Mouse (Mus musculus): ENCODE measurements around the gene Tor4a.

GRCm38 (mm10) chr2:25156177-25156576 lies 40.5 kb downstream of the Tor4a start:
- no peak for TF ChIP-seq POLR2A (IDR thresholded peaks at IDR 0.05; ENCODE audit: borderline replicate concordance, extremely low read depth, low read depth, low read length)
- no peak for TF ChIP-seq CTCF (IDR thresholded peaks at IDR 0.05; ENCODE audit: insufficient read depth, low read length)
